Mouse (Mus musculus): ENCODE data around the gene Zscan2. TPM values are rescaled to one million over a fixed set of nuclear protein-coding genes. Genes with fewer than 3 reads are reported as not detected.

Gene Zscan2
- 1.6 and 1.8 TPM in 2 replicates for polyA plus RNA-seq (2014; fragmentation: Nextera tagmentation; extraction: Ambion mirVana)

- peak within 1 kb of the TSS; percentile 77 for H3K4me2 ChIP-seq (ENCODE audit: low read length)
- WGBS = under 1% methylated on average over 40 of the region's 40 CpGs
- H3K4me3 ChIP-seq (ENCODE audit: control insufficient read depth in 1 of 2, insufficient read depth in 1 of 2, low read depth in 1 of 2, low read length in 2 of 2) = peak within 1 kb of the TSS; percentile 70 to 99
- no peaks in the 10 kb centered on the region for H3K27me3 ChIP-seq (ENCODE audit: control insufficient read depth, insufficient read depth, low read length)
- peaks cover 26% of the 10 kb centered on the region for H3K36me3 ChIP-seq (ENCODE audit: control insufficient read depth, insufficient read depth, low read length)
- peak; percentile 95 for ATAC-seq (ENCODE audit: insufficient number of reproducible peaks, insufficient read depth, low FRiP score, low read depth)
- peak within 1 kb of the TSS; percentile 87 to 95 for H3K27ac ChIP-seq (replicated peaks in 1 of 2; ENCODE audit: control insufficient read depth in 1 of 2, insufficient read depth in 1 of 2, low read depth in 2 of 2, low read length in 2 of 2)
- H3K9ac ChIP-seq (ENCODE audit: low read length) = peak within 1 kb of the TSS; percentile 86
- H3K9me3 ChIP-seq (ENCODE audit: control insufficient read depth, low read length) = no peaks in the 10 kb centered on the region
- H3K4me1 ChIP-seq (ENCODE audit: control insufficient read depth in 2 of 2, insufficient read depth in 2 of 2, low read length in 2 of 2) = peaks cover 7 to 29% of the 10 kb centered on the region in 2 experiments
Observed at GRCm38 (mm10) chr7:80860729-80861274, at the start of gene Zscan2. Gene Zscan2, plus strand, starts transcription at chr7:80860920.

DNA sequence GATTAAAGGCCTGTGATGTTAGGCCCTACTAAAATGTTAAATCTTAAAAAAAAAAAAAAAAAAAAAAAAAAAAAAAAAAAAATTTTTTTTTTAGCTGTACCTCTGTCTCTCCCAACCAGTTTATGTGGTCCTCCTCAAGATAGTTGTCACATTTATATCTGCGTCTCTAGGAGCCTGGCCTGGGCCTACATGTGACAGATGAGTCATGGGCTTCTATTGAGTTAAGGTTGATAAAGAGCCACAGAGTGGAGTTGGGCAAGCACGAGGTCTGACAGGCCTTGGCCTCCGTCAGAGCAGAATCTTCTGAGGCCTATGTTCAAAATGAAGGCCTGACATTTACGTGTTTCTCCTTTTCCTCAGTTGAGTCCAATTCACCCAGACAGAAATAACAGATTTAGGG is 47.3 kb upstream of the Zscan2 start:
- Histone ChIP-seq H3K9ac (ENCODE audit: low read length) (no peak overlapping the region), H3K4me2 (ENCODE audit: low read length) (no peak overlapping the region), H3K4me3 (ENCODE audit: control insufficient read depth in 1 of 2, insufficient read depth in 1 of 2, low read depth in 1 of 2, low read length in 2 of 2) (no peak overlapping the region), H3K36me3 (ENCODE audit: control insufficient read depth, insufficient read depth, low read length) (no peaks in the 10 kb centered on the region), H3K9me3 (ENCODE audit: control insufficient read depth, low read length) (no peaks in the 10 kb centered on the region), H3K27me3 (ENCODE audit: control insufficient read depth, insufficient read depth, low read length) (no peaks in the 10 kb centered on the region), H3K4me1 (ENCODE audit: control insufficient read depth in 2 of 2, insufficient read depth in 2 of 2, low read length in 2 of 2) (peaks cover 4 to 8% of the 10 kb centered on the region in 2 experiments), H3K27ac (replicated peaks in 1 of 2; ENCODE audit: control insufficient read depth in 1 of 2, insufficient read depth in 1 of 2, low read depth in 2 of 2, low read length in 2 of 2) (no peak overlapping the region)
- 55% methylated on average over 4 of the region's 4 CpGs for WGBS
- ATAC-seq (ENCODE audit: insufficient number of reproducible peaks, insufficient read depth, low FRiP score, low read depth) = no peak

- no peak overlapping the region for H3K4me2 ChIP-seq (ENCODE audit: low read length)
- H3K27me3 ChIP-seq (ENCODE audit: control insufficient read depth, insufficient read depth, low read length) = no peaks in the 10 kb centered on the region
- no peak for ATAC-seq (ENCODE audit: insufficient number of reproducible peaks, insufficient read depth, low FRiP score, low read depth)
- 35% methylated on average over 5 of the region's 5 CpGs for WGBS
- no peak overlapping the region for H3K9ac ChIP-seq (ENCODE audit: low read length)
- H3K36me3 ChIP-seq (ENCODE audit: control insufficient read depth, insufficient read depth, low read length) = no peaks in the 10 kb centered on the region
- H3K4me1 ChIP-seq (ENCODE audit: control insufficient read depth in 2 of 2, insufficient read depth in 2 of 2, low read length in 2 of 2) = peaks cover 4 to 8% of the 10 kb centered on the region in 2 experiments
- no peak overlapping the region for H3K4me3 ChIP-seq (ENCODE audit: control insufficient read depth in 1 of 2, insufficient read depth in 1 of 2, low read depth in 1 of 2, low read length in 2 of 2)
- H3K27ac ChIP-seq (replicated peaks in 1 of 2; ENCODE audit: control insufficient read depth in 1 of 2, insufficient read depth in 1 of 2, low read depth in 2 of 2, low read length in 2 of 2) = no peak overlapping the region
- no peaks in the 10 kb centered on the region for H3K9me3 ChIP-seq (ENCODE audit: control insufficient read depth, low read length)
Observed at GRCm38 (mm10) chr7:80816641-80817040, 44.1 kb upstream of the Zscan2 start.

GRCm38 (mm10) chr7:80820838-80821237 is 39.9 kb upstream of the Zscan2 start:
- H3K4me2 ChIP-seq (ENCODE audit: low read length) = no peak overlapping the region
- no peaks in the 10 kb centered on the region for H3K36me3 ChIP-seq (ENCODE audit: control insufficient read depth, insufficient read depth, low read length)
- no peak overlapping the region for H3K9ac ChIP-seq (ENCODE audit: low read length)
- no peak overlapping the region for H3K4me3 ChIP-seq (ENCODE audit: control insufficient read depth in 1 of 2, insufficient read depth in 1 of 2, low read depth in 1 of 2, low read length in 2 of 2)
- no peaks in the 10 kb centered on the region for H3K27me3 ChIP-seq (ENCODE audit: control insufficient read depth, insufficient read depth, low read length)
- no peak overlapping the region for H3K27ac ChIP-seq (replicated peaks in 1 of 2; ENCODE audit: control insufficient read depth in 1 of 2, insufficient read depth in 1 of 2, low read depth in 2 of 2, low read length in 2 of 2)
- WGBS = 72% methylated on average over 4 of the region's 4 CpGs
- H3K4me1 ChIP-seq (ENCODE audit: control insufficient read depth in 2 of 2, insufficient read depth in 2 of 2, low read length in 2 of 2) = peaks cover 6 to 15% of the 10 kb centered on the region in 2 experiments
- ATAC-seq (ENCODE audit: insufficient number of reproducible peaks, insufficient read depth, low FRiP score, low read depth) = no peak
- H3K9me3 ChIP-seq (ENCODE audit: control insufficient read depth, low read length) = no peaks in the 10 kb centered on the region

DNA sequence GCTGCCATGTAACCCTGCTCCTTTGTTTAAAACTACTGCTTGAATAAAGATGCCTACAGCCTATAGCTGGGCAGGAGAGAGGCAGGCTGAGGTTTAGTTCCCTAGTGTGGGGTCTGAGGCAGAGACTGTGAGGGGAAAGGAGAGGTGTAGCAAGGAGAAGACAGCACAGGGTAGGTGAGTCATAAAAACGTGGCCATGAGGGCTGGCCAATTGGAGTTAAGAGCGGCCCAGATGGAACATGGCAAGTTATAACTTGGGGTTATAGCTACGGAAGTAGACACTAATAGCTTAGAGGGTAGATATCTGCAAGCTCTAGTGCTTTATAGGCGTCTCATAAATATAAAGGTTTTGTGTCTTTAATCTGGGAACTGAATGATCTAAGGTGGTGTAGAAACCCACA is 37.5 kb upstream of the Zscan2 start:
- ATAC-seq (ENCODE audit: insufficient number of reproducible peaks, insufficient read depth, low FRiP score, low read depth) = no peak
- H3K27ac ChIP-seq (replicated peaks in 1 of 2; ENCODE audit: control insufficient read depth in 1 of 2, insufficient read depth in 1 of 2, low read depth in 2 of 2, low read length in 2 of 2) = no peak overlapping the region
- H3K27me3 ChIP-seq (ENCODE audit: control insufficient read depth, insufficient read depth, low read length) = no peaks in the 10 kb centered on the region
- H3K4me1 ChIP-seq (ENCODE audit: control insufficient read depth in 2 of 2, insufficient read depth in 2 of 2, low read length in 2 of 2) = peaks cover 2 to 8% of the 10 kb centered on the region in 2 experiments; a peak in 2 of 4 replicates
- no peak overlapping the region for H3K4me2 ChIP-seq (ENCODE audit: low read length)
- no peak overlapping the region for H3K9ac ChIP-seq (ENCODE audit: low read length)
- no peak overlapping the region for H3K4me3 ChIP-seq (ENCODE audit: control insufficient read depth in 1 of 2, insufficient read depth in 1 of 2, low read depth in 1 of 2, low read length in 2 of 2)
- WGBS = 78% methylated on average over 4 of the region's 4 CpGs
- H3K9me3 ChIP-seq (ENCODE audit: control insufficient read depth, low read length) = no peaks in the 10 kb centered on the region
- no peaks in the 10 kb centered on the region for H3K36me3 ChIP-seq (ENCODE audit: control insufficient read depth, insufficient read depth, low read length)

GRCm38 (mm10) chr7:80823875-80824682 is 36.6 kb upstream of the Zscan2 start:
- no peaks in the 10 kb centered on the region for H3K36me3 ChIP-seq (ENCODE audit: control insufficient read depth, insufficient read depth, low read length)
- WGBS = 49% methylated on average over 11 of the region's 11 CpGs
- H3K9me3 ChIP-seq (ENCODE audit: control insufficient read depth, low read length) = no peaks in the 10 kb centered on the region
- H3K27me3 ChIP-seq (ENCODE audit: control insufficient read depth, insufficient read depth, low read length) = no peaks in the 10 kb centered on the region
- H3K4me2 ChIP-seq (ENCODE audit: low read length) = no peak overlapping the region
- peaks cover 4 to 8% of the 10 kb centered on the region in 2 experiments; a peak in 2 of 4 replicates for H3K4me1 ChIP-seq (ENCODE audit: control insufficient read depth in 2 of 2, insufficient read depth in 2 of 2, low read length in 2 of 2)
- no peak overlapping the region for H3K9ac ChIP-seq (ENCODE audit: low read length)
- no peak for ATAC-seq (ENCODE audit: insufficient number of reproducible peaks, insufficient read depth, low FRiP score, low read depth)
- no peak overlapping the region for H3K4me3 ChIP-seq (ENCODE audit: control insufficient read depth in 1 of 2, insufficient read depth in 1 of 2, low read depth in 1 of 2, low read length in 2 of 2)
- peak overlapping the region in 1 of 2 experiments; percentile 47; a peak in 1 of 4 replicates for H3K27ac ChIP-seq (replicated peaks in 1 of 2; ENCODE audit: control insufficient read depth in 1 of 2, insufficient read depth in 1 of 2, low read depth in 2 of 2, low read length in 2 of 2)

DNA sequence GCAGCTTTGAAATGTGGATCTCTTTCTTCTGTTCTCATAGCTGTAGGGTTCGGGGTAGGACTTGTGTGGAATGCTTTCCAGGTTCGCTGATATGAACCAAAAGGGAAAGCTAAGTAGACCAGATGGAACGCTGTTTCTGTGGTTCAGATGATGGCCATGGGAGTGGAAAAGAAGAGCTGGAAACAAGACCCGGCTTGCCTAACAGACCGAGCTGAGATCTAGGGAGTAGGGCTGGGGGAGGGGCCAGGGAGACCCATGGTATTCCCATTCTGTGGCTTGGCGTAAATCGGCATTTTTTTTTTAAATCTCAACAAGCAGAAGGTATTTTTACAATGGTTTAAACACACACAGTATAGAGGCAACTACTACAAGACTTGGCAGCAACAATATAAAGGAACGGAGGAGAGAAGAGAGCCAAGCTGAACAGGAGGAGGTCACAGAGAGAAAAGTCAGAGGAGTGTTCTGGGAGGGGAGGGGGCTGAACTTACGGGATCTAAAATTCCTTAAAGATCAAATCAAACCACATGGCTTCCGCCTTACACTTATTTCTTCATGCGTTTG is 34.8 kb upstream of the Zscan2 start, which contains the start of gene Iqgap1:
Gene Iqgap1 (minus strand): TSS at position 132 of the 561 bp plus-strand sequence.
- H3K27ac ChIP-seq (replicated peaks in 1 of 2; ENCODE audit: control insufficient read depth in 1 of 2, insufficient read depth in 1 of 2, low read depth in 2 of 2, low read length in 2 of 2) = no peak within 1 kb of the TSS
- no peaks in the 10 kb centered on the region for H3K27me3 ChIP-seq (ENCODE audit: control insufficient read depth, insufficient read depth, low read length)
- H3K9me3 ChIP-seq (ENCODE audit: control insufficient read depth, low read length) = no peaks in the 10 kb centered on the region
- WGBS = 67% methylated on average over 11 of the region's 11 CpGs
- ATAC-seq (ENCODE audit: insufficient number of reproducible peaks, insufficient read depth, low FRiP score, low read depth) = no peak
- no peaks in the 10 kb centered on the region for H3K36me3 ChIP-seq (ENCODE audit: control insufficient read depth, insufficient read depth, low read length)
- H3K4me1 ChIP-seq (ENCODE audit: control insufficient read depth in 2 of 2, insufficient read depth in 2 of 2, low read length in 2 of 2) = peaks cover 8 to 10% of the 10 kb centered on the region in 2 experiments; a peak in 3 of 4 replicates
- no peak within 1 kb of the TSS for H3K4me3 ChIP-seq (ENCODE audit: control insufficient read depth in 1 of 2, insufficient read depth in 1 of 2, low read depth in 1 of 2, low read length in 2 of 2)
- no peak within 1 kb of the TSS for H3K9ac ChIP-seq (ENCODE audit: low read length)
- H3K4me2 ChIP-seq (ENCODE audit: low read length) = no peak within 1 kb of the TSS

Measured in heart, embryonic 14.5 days (tissue).